Mouse (Mus musculus) urinary bladder, adult 2 months (tissue): ENCODE measurements around the gene Wdr78. TPM values are rescaled to one million over a fixed set of nuclear protein-coding genes. Genes with fewer than 3 reads are reported as not detected.

ENCODE experiments used
- polyA plus RNA-seq: library from polyadenylated mRNA; depleted of rRNA; stranded (reverse); fragments of >200 nt; gene quantifications from 2 replicates; pipeline ENCODE4 v1.2.3, GENCODE M21; 2012; rRNA removed

The Wdr78 gene
- polyA plus RNA-seq, 1 experiment, result 2.9 TPM

Other genes with a start within 250 kb of the Wdr78 start
- gene Tctex1d1, start 135.9 kb downstream of the Wdr78 start, polyA plus RNA-seq, result 0.21 and 0.32 TPM in 2 replicates
- 0.12 TPM in 1 of 2 replicates, not detected in the other for gene Insl5, start 87.7 kb downstream of the Wdr78 start, polyA plus RNA-seq
- gene Mier1, start 165 bp downstream of the Wdr78 start, polyA plus RNA-seq, result 24.2 and 29.6 TPM in 2 replicates
- 10.2 and 12.1 TPM in 2 replicates for gene Slc35d1, start 100.6 kb upstream of the Wdr78 start, polyA plus RNA-seq
- not detected in 2 replicates for gene 4921539E11Rik, start 176.3 kb upstream of the Wdr78 start, polyA plus RNA-seq
- gene Oma1, start 199.3 kb upstream of the Wdr78 start, polyA plus RNA-seq, result 19.2 and 22.3 TPM in 2 replicates